Mouse (Mus musculus) intestine, postnatal 0 days (tissue): ENCODE measurements around the gene Pwwp2a. TPM values are rescaled to one million over a fixed set of nuclear protein-coding genes. Genes with fewer than 3 reads are reported as not detected.
A peak's percentile ranks its signal among the peaks of the same experiment; 100 is the strongest.

Source experiments
- ATAC-seq: fragments of 200-750 bp; cut with Nextera tagmentation; 2 replicates; pipeline ENCODE4 v1.8.0; 2017; ENCODE audit warnings: mild to moderate bottlenecking, moderate TSS enrichment, moderate library complexity
- H3K27ac ChIP-seq: fragments of 300-500 bp; sonication (generic); 2 replicates; pipeline ENCODE4 v1.5.1; 2014; ENCODE audit warnings: mild to moderate bottlenecking, low read depth, low read length, moderate library complexity
- H3K27me3 ChIP-seq: fragments of 300-500 bp; sonication (generic); replicated peaks from 2 replicates; pipeline ENCODE4 v1.6.1; 2014; ENCODE audit warnings: low read length, mixed read lengths; ENCODE audit not compliant: control insufficient read depth, insufficient read depth
- H3K36me3 ChIP-seq: fragments of 300-500 bp; sonication (generic); 2 replicates; pipeline ENCODE4 v1.6.1; 2014; ENCODE audit warnings: mild to moderate bottlenecking, moderate library complexity; ENCODE audit not compliant: control insufficient read depth, insufficient read depth
- H3K4me1 ChIP-seq: fragments of 300-500 bp; sonication (generic); replicated peaks from 2 replicates; pipeline ENCODE4 v1.6.1; 2014; ENCODE audit warnings: antibody characterized with exemption, low read length, mixed read lengths; ENCODE audit not compliant: control insufficient read depth, insufficient read depth
- H3K4me2 ChIP-seq: fragments of 300-500 bp; sonication (generic); replicated peaks from 2 replicates; pipeline ENCODE4 v1.6.1; 2014; ENCODE audit warnings: low read depth, mild to moderate bottlenecking, moderate library complexity
- H3K4me3 ChIP-seq: fragments of 300-500 bp; sonication (generic); 2 replicates; pipeline ENCODE4 v1.5.1; 2014; ENCODE audit warnings: low read depth, low read length
- H3K9ac ChIP-seq: fragments of 300-500 bp; sonication (generic); 2 replicates; pipeline ENCODE4 v1.6.1; 2014; ENCODE audit warnings: mild to moderate bottlenecking, low read depth, low read length
- H3K9me3 ChIP-seq: fragments of 300-500 bp; sonication (generic); 2 replicates; pipeline ENCODE4 v1.6.1; 2016; ENCODE audit warnings: mixed run types; ENCODE audit not compliant: control insufficient read depth
- CTCF ChIP-seq: sonication (generic); IDR thresholded peaks from 2 replicates; pipeline ENCODE4 v1.5.1; 2016; ENCODE audit warnings: low read depth, mild to moderate bottlenecking, control low read depth, antibody characterized with exemption, moderate library complexity
- WGBS: fragments of 180-500 bp; shearing (Covaris S2); extraction: QIAGEN DNeasy Blood & Tissue Kit; methylation state at CpG from one replicate; pipeline ENCODE4 v1.1.7; 2014; 5-methylcytosine and 5-hydroxymethylcytosine counted together
- polyA plus RNA-seq: library from polyadenylated mRNA; unstranded; fragments of >200 nt; fragmentation: Nextera tagmentation; extraction: Ambion mirVana; gene quantifications from 2 replicates; pipeline ENCODE4 v1.2.1, GENCODE M21; 2015

Pwwp2a gene
- polyA plus RNA-seq, 1 experiment from 2014 or later = 12.1 TPM

GRCm38 (mm10) chr11:43705751-43706150 lies 24.0 kb downstream of the Pwwp2a start:
- Histone ChIP-seq H3K36me3 (peaks cover 20% of the 10 kb centered on the region), H3K27ac (no peak overlapping the region), H3K27me3 (no peaks in the 10 kb centered on the region), H3K4me3 (no peak overlapping the region), H3K9ac (no peak overlapping the region), H3K4me1 (no peaks in the 10 kb centered on the region), H3K4me2 (no peak overlapping the region), H3K9me3 (no peaks in the 10 kb centered on the region)
- TF ChIP-seq CTCF = no peak
- 94% methylated on average over 10 of the region's 10 CpGs for WGBS
- no peak for ATAC-seq

DNA sequence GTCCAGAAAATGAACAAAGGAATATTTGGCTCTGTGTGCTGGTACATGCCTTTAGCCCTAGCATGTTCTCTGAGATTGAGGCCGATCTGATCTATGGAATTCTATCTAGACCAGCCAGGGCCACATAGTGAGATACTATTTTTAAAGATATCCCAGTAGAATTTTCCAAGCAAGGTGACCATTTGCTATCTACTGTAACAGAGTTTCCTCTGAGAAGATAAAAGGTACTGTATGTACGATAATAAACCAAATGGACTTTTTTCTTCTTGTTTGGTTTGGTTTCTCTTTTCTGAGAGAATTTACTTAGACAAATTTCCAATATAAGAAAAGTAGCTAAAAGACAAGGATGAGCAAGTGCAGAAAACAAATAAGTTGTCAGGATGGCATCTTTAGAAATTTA lies 26.6 kb downstream of the Pwwp2a start:
- Histone ChIP-seq H3K4me3 (no peak overlapping the region), H3K9ac (no peak overlapping the region), H3K27ac (no peak overlapping the region), H3K27me3 (no peaks in the 10 kb centered on the region), H3K9me3 (no peaks in the 10 kb centered on the region), H3K36me3 (peaks cover 20% of the 10 kb centered on the region), H3K4me2 (no peak overlapping the region), H3K4me1 (no peaks in the 10 kb centered on the region)
- no peak for ATAC-seq
- no peak for TF ChIP-seq CTCF
- 89% methylated on average over 2 of the region's 2 CpGs for WGBS

- Histone ChIP-seq H3K4me2 (no peak overlapping the region), H3K27me3 (no peaks in the 10 kb centered on the region), H3K4me3 (no peak overlapping the region), H3K9ac (no peak overlapping the region), H3K27ac (no peak overlapping the region), H3K4me1 (no peaks in the 10 kb centered on the region), H3K9me3 (no peaks in the 10 kb centered on the region), H3K36me3 (peaks cover 6% of the 10 kb centered on the region; the same call in 1 of the 2 replicates)
- no peak for ATAC-seq
- no peak for TF ChIP-seq CTCF
- WGBS = 96% methylated on average over 4 of the region's 4 CpGs
Observed at GRCm38 (mm10) chr11:43712178-43712577, 30.4 kb downstream of the Pwwp2a start.

DNA sequence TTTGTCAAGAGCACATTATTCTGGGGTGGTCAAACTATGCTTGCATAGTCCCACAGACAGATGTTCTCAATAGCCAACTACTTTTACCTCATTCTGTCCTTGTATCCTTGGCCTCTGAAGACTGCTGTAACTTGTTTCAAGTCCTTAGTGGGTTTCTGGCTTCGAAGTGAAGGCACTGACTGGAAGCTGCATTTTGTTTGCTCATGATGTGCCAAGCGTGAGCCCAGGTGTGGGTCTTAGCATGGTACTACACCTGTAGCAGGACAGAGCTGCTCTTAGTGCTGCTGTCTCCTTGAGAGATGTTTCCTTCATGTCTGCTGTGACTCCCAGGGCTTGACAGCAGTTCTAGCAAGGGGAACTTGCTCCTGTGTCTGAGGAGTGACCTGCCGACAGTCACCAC lies 41.6 kb downstream of the Pwwp2a start:
- no peak for ATAC-seq
- Histone ChIP-seq H3K27me3 (no peaks in the 10 kb centered on the region), H3K36me3 (peaks cover 28% of the 10 kb centered on the region), H3K9me3 (no peaks in the 10 kb centered on the region), H3K4me1 (no peaks in the 10 kb centered on the region), H3K4me2 (no peak overlapping the region), H3K9ac (no peak overlapping the region), H3K27ac (no peak overlapping the region), H3K4me3 (no peak overlapping the region)
- 82% methylated on average over 3 of the region's 3 CpGs for WGBS
- TF ChIP-seq CTCF = no peak

DNA sequence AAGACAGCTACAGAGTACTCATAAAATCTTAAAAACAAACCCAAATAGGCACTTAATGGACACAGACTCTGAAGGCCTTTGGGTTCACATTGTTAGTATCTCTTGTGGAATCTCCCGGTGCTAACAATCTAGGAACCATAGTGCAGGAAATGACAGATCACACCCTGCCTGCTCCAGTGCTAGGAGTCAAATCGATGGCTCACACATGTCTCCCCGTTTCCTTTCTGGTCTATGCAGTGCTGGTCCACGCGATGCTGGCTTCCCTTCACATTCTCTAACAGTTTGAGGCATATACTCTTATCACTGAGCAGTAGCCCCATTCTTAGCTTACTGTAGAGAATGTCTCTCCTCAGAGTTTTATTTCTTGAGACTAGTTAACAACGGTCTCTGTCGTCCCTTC lies 46.0 kb downstream of the Pwwp2a start:
- no peak for TF ChIP-seq CTCF
- Histone ChIP-seq H3K36me3 (peaks cover 41% of the 10 kb centered on the region), H3K4me1 (no peaks in the 10 kb centered on the region), H3K4me3 (no peak overlapping the region), H3K9me3 (no peaks in the 10 kb centered on the region), H3K27ac (no peak overlapping the region), H3K4me2 (no peak overlapping the region), H3K27me3 (no peaks in the 10 kb centered on the region), H3K9ac (no peak overlapping the region)
- 70% methylated on average over 7 of the region's 7 CpGs for WGBS
- ATAC-seq = no peak

DNA sequence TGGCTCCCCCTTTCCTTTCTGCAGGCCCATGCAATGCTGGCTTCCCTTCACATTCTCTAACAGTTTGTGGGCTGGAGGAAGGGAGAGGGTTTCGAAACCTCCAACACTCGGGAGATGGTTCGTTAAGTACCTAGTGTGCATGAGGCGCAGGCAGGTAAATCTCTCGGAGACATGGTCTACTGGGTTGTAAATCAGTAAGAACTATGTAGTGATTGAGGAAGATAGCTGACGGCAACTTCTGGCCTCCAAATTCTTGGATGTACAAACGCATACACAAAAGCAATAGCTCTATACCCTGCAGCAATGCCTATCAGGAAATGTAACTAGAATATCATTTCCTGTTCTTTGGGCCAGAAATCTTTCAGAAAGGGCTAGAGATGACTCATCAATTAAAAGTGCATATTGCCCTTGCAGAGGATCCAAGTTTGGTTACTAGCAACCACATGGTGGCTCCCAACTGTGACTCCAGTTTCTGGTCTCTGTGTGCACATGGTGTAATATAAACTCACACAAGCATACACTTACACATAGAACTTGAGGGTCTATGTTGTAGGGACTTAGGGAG lies 47.0 kb downstream of the Pwwp2a start:
- H3K27me3 ChIP-seq = no peaks in the 10 kb centered on the region
- H3K4me1 ChIP-seq = no peaks in the 10 kb centered on the region
- peaks cover 51% of the 10 kb centered on the region for H3K36me3 ChIP-seq
- no peak overlapping the region; the same call in 1 of the 2 replicates for H3K9ac ChIP-seq
- H3K27ac ChIP-seq = no peak overlapping the region
- no peak for ATAC-seq
- WGBS = 72% methylated on average over 7 of the region's 7 CpGs
- no peak overlapping the region for H3K4me3 ChIP-seq
- 0 out of 2 replicates have a peak, but pooled peaks have one; percentile 15 for TF ChIP-seq CTCF
- H3K4me2 ChIP-seq = no peak overlapping the region
- H3K9me3 ChIP-seq = no peaks in the 10 kb centered on the region
